Mouse (Mus musculus) limb, embryonic 13.5 days (tissue): Measurements from ENCODE around the gene Gm42688. TPM values are rescaled to one million over a fixed set of nuclear protein-coding genes. Genes with fewer than 3 reads are reported as not detected.

Experiments
- ATAC-seq: fragments of 200-750 bp; cut with Nextera tagmentation; 2 replicates; pipeline ENCODE4 v1.8.0; 2017; ENCODE audit warnings: low read depth, moderate number of reproducible peaks, moderate TSS enrichment; ENCODE audit not compliant: low FRiP score
- H3K27ac ChIP-seq: fragments of 300-500 bp; sonication (generic); 2 replicates; pipeline ENCODE4 v1.5.1; 2015; ENCODE audit warnings: inconsistent platforms, mild to moderate bottlenecking, moderate library complexity
- H3K27me3 ChIP-seq: fragments of 300-500 bp; sonication (generic); 2 replicates; pipeline ENCODE4 v1.6.1; 2015; ENCODE audit warnings: mild to moderate bottlenecking, inconsistent platforms
- H3K36me3 ChIP-seq: fragments of 300-500 bp; sonication (generic); 2 replicates; pipeline ENCODE4 v1.6.1; 2015; ENCODE audit warnings: inconsistent platforms, mild to moderate bottlenecking, moderate library complexity
- H3K4me1 ChIP-seq: fragments of 300-500 bp; sonication (generic); 2 replicates; pipeline ENCODE4 v1.6.1; 2015; ENCODE audit warnings: inconsistent platforms
- H3K4me2 ChIP-seq: fragments of 300-500 bp; sonication (generic); replicated peaks from 2 replicates; pipeline ENCODE4 v1.6.1; 2015; ENCODE audit warnings: inconsistent platforms, mild to moderate bottlenecking, moderate library complexity
- H3K4me3 ChIP-seq: fragments of 300-500 bp; sonication (generic); 2 replicates; pipeline ENCODE4 v1.5.1; 2015; ENCODE audit warnings: moderate library complexity, mild to moderate bottlenecking, inconsistent platforms
- H3K9ac ChIP-seq: fragments of 300-500 bp; sonication (generic); 2 replicates; pipeline ENCODE4 v1.6.1; 2015; ENCODE audit warnings: mild to moderate bottlenecking, inconsistent platforms
- H3K9me3 ChIP-seq: fragments of 300-500 bp; sonication (generic); 2 replicates; pipeline ENCODE4 v1.6.1; 2016; ENCODE audit warnings: inconsistent platforms
- WGBS: fragments of 180-500 bp; shearing (Covaris S2); methylation state at CpG from one replicate; pipeline ENCODE4 v1.1.7; 2015; 5-methylcytosine and 5-hydroxymethylcytosine counted together
- polyA plus RNA-seq: library from polyadenylated mRNA; unstranded; fragments of >200 nt; fragmentation: Nextera tagmentation; extraction: Ambion mirVana; gene quantifications from 2 replicates; pipeline ENCODE4 v1.2.1, GENCODE M21; 2015

Gm42688 gene
- polyA plus RNA-seq, 1 experiment from 2014 or later, result 2.8 TPM

- WGBS, result under 1% methylated on average over 62 of the region's 69 CpGs
- Histone ChIP-seq H3K9me3 (no peaks in the 10 kb centered on the region), H3K9ac (0 out of 2 replicates have a peak overlapping the region, but pooled peaks have one; percentile 25)
These were observed 31.8 kb upstream of the Gm42688 start for GRCm38 (mm10) chr6:83069488-83070246.

GRCm38 (mm10) chr6:83070247-83070310 is 31.3 kb upstream of the Gm42688 start, which contains the start of gene Tlx2:
Tlx2 (minus strand) TSS chr6:83070293.
- Histone ChIP-seq H3K4me2 (peak within 1 kb of the TSS; percentile 54), H3K27me3 (peaks cover 99% of the 10 kb centered on the region), H3K9me3 (no peaks in the 10 kb centered on the region), H3K9ac (0 out of 2 replicates have a peak within 1 kb of the TSS, but pooled peaks have one; percentile 25), H3K36me3 (no peaks in the 10 kb centered on the region), H3K4me3 (peak within 1 kb of the TSS; percentile 31), H3K27ac (no peak within 1 kb of the TSS), H3K4me1 (peaks cover 24% of the 10 kb centered on the region)
- 0% methylated on average over 10 of the region's 10 CpGs for WGBS
- no peak for ATAC-seq

More at GRCm38 (mm10) chr6:83069488-83070246, 31.8 kb upstream of the Gm42688 start:
- Histone ChIP-seq H3K4me3 (peak overlapping the region; percentile 31), H3K36me3 (no peaks in the 10 kb centered on the region), H3K27me3 (peaks cover 99% of the 10 kb centered on the region), H3K4me1 (peaks cover 24% of the 10 kb centered on the region), H3K27ac (no peak overlapping the region), H3K4me2 (peak overlapping the region; percentile 54)
- ATAC-seq, result no peak

- Histone ChIP-seq H3K4me2 (peak overlapping the region; percentile 54), H3K36me3 (no peaks in the 10 kb centered on the region), H3K27me3 (peaks cover 99% of the 10 kb centered on the region), H3K4me1 (peaks cover 24% of the 10 kb centered on the region), H3K4me3 (peak overlapping the region; percentile 31), H3K27ac (no peak overlapping the region), H3K9me3 (no peaks in the 10 kb centered on the region), H3K9ac (0 out of 2 replicates have a peak overlapping the region, but pooled peaks have one; percentile 25)
- WGBS, result 1% methylated on average over 58 of the region's 58 CpGs
- no peak for ATAC-seq
These were observed 30.9 kb upstream of the Gm42688 start for GRCm38 (mm10) chr6:83070311-83071219.

- H3K27ac ChIP-seq, result no peak overlapping the region
- H3K9ac ChIP-seq, result no peak overlapping the region
- H3K4me1 ChIP-seq, result peaks cover 24% of the 10 kb centered on the region
- H3K27me3 ChIP-seq, result peaks cover 99% of the 10 kb centered on the region
- peak overlapping the region; percentile 22; the same call in 1 of the 2 replicates for H3K4me3 ChIP-seq
- peak overlapping the region; percentile 40 for H3K4me2 ChIP-seq
- 4% methylated on average over 14 of the region's 24 CpGs for WGBS
- H3K9me3 ChIP-seq, result no peaks in the 10 kb centered on the region
- peak; percentile 58; the same call in 1 of the 2 replicates for ATAC-seq
- no peaks in the 10 kb centered on the region for H3K36me3 ChIP-seq
These were observed 30.2 kb upstream of the Gm42688 start for GRCm38 (mm10) chr6:83071220-83071619.

GRCm38 (mm10) chr6:83074979-83075378 is 26.4 kb upstream of the Gm42688 start:
- no peak overlapping the region for H3K4me3 ChIP-seq
- ATAC-seq, result no peak
- H3K27ac ChIP-seq, result no peak overlapping the region
- H3K9ac ChIP-seq, result no peak overlapping the region
- H3K36me3 ChIP-seq, result no peaks in the 10 kb centered on the region
- 23% methylated on average over 2 of the region's 2 CpGs for WGBS
- peaks cover 27% of the 10 kb centered on the region for H3K4me1 ChIP-seq
- no peaks in the 10 kb centered on the region for H3K9me3 ChIP-seq
- no peak overlapping the region for H3K4me2 ChIP-seq
- peaks cover 68% of the 10 kb centered on the region for H3K27me3 ChIP-seq

- peaks cover 50% of the 10 kb centered on the region for H3K27me3 ChIP-seq
- H3K4me1 ChIP-seq, result peaks cover 14% of the 10 kb centered on the region
- peak; percentile 97 for ATAC-seq
- H3K4me2 ChIP-seq, result peak within 1 kb of the TSS; percentile 96
- no peaks in the 10 kb centered on the region for H3K9me3 ChIP-seq
- peaks cover 26% of the 10 kb centered on the region for H3K36me3 ChIP-seq
- WGBS, result under 1% methylated on average over 54 of the region's 54 CpGs
- peak within 1 kb of the TSS; percentile 65 for H3K27ac ChIP-seq
- peak within 1 kb of the TSS; percentile 76 for H3K9ac ChIP-seq
- peak within 1 kb of the TSS; percentile 77 for H3K4me3 ChIP-seq
These were observed 23.6 kb upstream of the Gm42688 start, which contains the start of gene Pcgf1 for GRCm38 (mm10) chr6:83077630-83078323. Pcgf1 (plus strand) TSS chr6:83077869.

- Histone ChIP-seq H3K9me3 (no peaks in the 10 kb centered on the region), H3K4me3 (peak overlapping the region; percentile 77), H3K4me1 (peaks cover 14% of the 10 kb centered on the region), H3K36me3 (peaks cover 26% of the 10 kb centered on the region), H3K27me3 (peaks cover 50% of the 10 kb centered on the region), H3K27ac (peak overlapping the region; percentile 64; the same call in 1 of the 2 replicates), H3K9ac (peak overlapping the region; percentile 76), H3K4me2 (peak overlapping the region; percentile 96)
- under 1% methylated on average over 46 of the region's 46 CpGs for WGBS
- peak; percentile 90 for ATAC-seq
These were observed 23.0 kb upstream of the Gm42688 start for GRCm38 (mm10) chr6:83078324-83078858.

- Histone ChIP-seq H3K36me3 (peaks cover 26% of the 10 kb centered on the region), H3K4me2 (no peak overlapping the region), H3K9ac (no peak overlapping the region), H3K9me3 (no peaks in the 10 kb centered on the region), H3K27ac (no peak overlapping the region), H3K4me3 (no peak overlapping the region), H3K27me3 (peaks cover 50% of the 10 kb centered on the region), H3K4me1 (peaks cover 27% of the 10 kb centered on the region)
- ATAC-seq, result no peak
- 97% methylated on average over 5 of the region's 5 CpGs for WGBS
These were observed 21.2 kb upstream of the Gm42688 start for GRCm38 (mm10) chr6:83080210-83080609.

GRCm38 (mm10) chr6:83083497-83083896 is 17.9 kb upstream of the Gm42688 start:
- H3K27me3 ChIP-seq, result peaks cover 67% of the 10 kb centered on the region
- no peak overlapping the region for H3K4me3 ChIP-seq
- H3K36me3 ChIP-seq, result peaks cover 26% of the 10 kb centered on the region
- no peak overlapping the region for H3K9ac ChIP-seq
- ATAC-seq, result no peak
- H3K4me1 ChIP-seq, result peaks cover 52% of the 10 kb centered on the region
- H3K27ac ChIP-seq, result no peak overlapping the region
- H3K4me2 ChIP-seq, result no peak overlapping the region
- WGBS, result 24% methylated on average over 5 of the region's 5 CpGs
- H3K9me3 ChIP-seq, result no peaks in the 10 kb centered on the region

- Histone ChIP-seq H3K4me3 (no peak overlapping the region), H3K9me3 (no peaks in the 10 kb centered on the region), H3K36me3 (peaks cover 26% of the 10 kb centered on the region), H3K4me1 (peaks cover 44% of the 10 kb centered on the region), H3K27me3 (peaks cover 76% of the 10 kb centered on the region), H3K27ac (no peak overlapping the region), H3K4me2 (no peak overlapping the region), H3K9ac (no peak overlapping the region)
- WGBS, result 3% methylated on average over 6 of the region's 6 CpGs
- ATAC-seq, result no peak
These were observed 16.9 kb upstream of the Gm42688 start for GRCm38 (mm10) chr6:83084477-83084876.

GRCm38 (mm10) chr6:83086121-83087035 is 15.0 kb upstream of the Gm42688 start, which contains the start of gene Lbx2:
Lbx2 (plus strand) TSS chr6:83086367.
- peaks cover 43% of the 10 kb centered on the region for H3K4me1 ChIP-seq
- H3K27ac ChIP-seq, result no peak within 1 kb of the TSS
- H3K27me3 ChIP-seq, result peaks cover 95% of the 10 kb centered on the region
- H3K9me3 ChIP-seq, result no peaks in the 10 kb centered on the region
- 2% methylated on average over 40 of the region's 42 CpGs for WGBS
- peak within 1 kb of the TSS; percentile 54 for H3K9ac ChIP-seq
- peak within 1 kb of the TSS; percentile 64 for H3K4me2 ChIP-seq
- peak within 1 kb of the TSS; percentile 37 for H3K4me3 ChIP-seq
- H3K36me3 ChIP-seq, result peaks cover 13% of the 10 kb centered on the region
- no peak for ATAC-seq
